Comparison of ENCODE assay signal across 17 mouse cellular contexts in genomic region chr13:99695874-99696558, GRCm38 (mm10).
DNase-seq lines count a peak whose midpoint lies in the region; ATAC-seq and TF ChIP-seq lines count a peak whose summit lies in the region.
"Had no signal": no experiment of that assay in that cellular context is flagged by ENCODE, and none has a peak within 500 bp of the region (broad histone marks: within the 10 kb centered on the region; RNA-seq: fewer than 3 reads in every experiment).

No protein-coding gene starts in this region.

- 63% methylated on average over 7 of the region's 7 CpGs for WGBS in heart, adult 2 months
- WGBS in midbrain, embryonic 12.5 days, result 62% methylated on average over 7 of the region's 7 CpGs
- WGBS in midbrain, embryonic 11.5 days, result 65% methylated on average over 7 of the region's 7 CpGs
- WGBS in forebrain, postnatal 0 days, result 53% methylated on average over 7 of the region's 7 CpGs

- H3K9ac ChIP-seq in heart, adult 2 months (ENCODE audit: low read depth, low read length), result no peak overlapping the region
- H3K9ac ChIP-seq in midbrain, embryonic 12.5 days (replicated peaks), result no peak overlapping the region
- no peak overlapping the region for H3K9ac ChIP-seq in midbrain, embryonic 11.5 days (ENCODE audit: low read length)
- H3K9ac ChIP-seq in forebrain, postnatal 0 days, result no peak overlapping the region
- H3K9ac ChIP-seq: heart, embryonic 15.5 days; limb, embryonic 13.5 days; liver, embryonic 15.5 days had no signal

- H3K27me3 ChIP-seq in heart, adult 2 months (ENCODE audit: control insufficient read depth, insufficient read depth, low read length), result no peaks in the 10 kb centered on the region
- 0 out of 2 replicates have a peak, but pooled peaks cover 1% of the 10 kb centered on the region for H3K27me3 ChIP-seq in midbrain, embryonic 12.5 days
- H3K27me3 ChIP-seq in midbrain, embryonic 11.5 days (ENCODE audit: control insufficient read depth, insufficient read depth, low read length), result no peaks in the 10 kb centered on the region
- H3K27me3 ChIP-seq in forebrain, postnatal 0 days (ENCODE audit: insufficient read depth, low read length), result no peaks in the 10 kb centered on the region
- H3K27me3 ChIP-seq: heart, embryonic 15.5 days; limb, embryonic 13.5 days; liver, embryonic 15.5 days; megakaryocyte, embryonic 14.5 days had no signal

- no peaks in the 10 kb centered on the region for H3K4me1 ChIP-seq in heart, adult 2 months (ENCODE audit: control insufficient read depth, insufficient read depth, low read length)
- H3K4me1 ChIP-seq in midbrain, embryonic 12.5 days, result peaks cover 6% of the 10 kb centered on the region
- H3K4me1 ChIP-seq in midbrain, embryonic 11.5 days (ENCODE audit: control insufficient read depth, insufficient read depth, low read length), result 0 out of 2 replicates have a peak, but pooled peaks cover 4% of the 10 kb centered on the region
- no peaks in the 10 kb centered on the region; the same call in 1 of the 2 replicates for H3K4me1 ChIP-seq in forebrain, postnatal 0 days (ENCODE audit: insufficient read depth)
- H3K4me1 ChIP-seq: liver, embryonic 15.5 days; megakaryocyte, embryonic 14.5 days had no signal

- H3K9me3 ChIP-seq in midbrain, embryonic 12.5 days, result no peaks in the 10 kb centered on the region
- H3K9me3 ChIP-seq in midbrain, embryonic 11.5 days (ENCODE audit: control insufficient read depth, low read length), result no peaks in the 10 kb centered on the region
- no peaks in the 10 kb centered on the region for H3K9me3 ChIP-seq in forebrain, postnatal 0 days (ENCODE audit: low read length)
- H3K9me3 ChIP-seq: heart, embryonic 15.5 days; liver, embryonic 15.5 days had no signal

- TF ChIP-seq POLR2A in heart, adult 2 months (IDR thresholded peaks at IDR 0.05; ENCODE audit: insufficient read depth, low read depth, low read length), result no peak

- no peaks in the 10 kb centered on the region for H3K79me2 ChIP-seq in heart, adult 2 months (replicated peaks; ENCODE audit: control insufficient read depth, insufficient read depth, low read length)

- no peak overlapping the region for H3K27ac ChIP-seq in heart, adult 2 months
- peak overlapping the region; percentile 3; the same call in 1 of the 2 replicates for H3K27ac ChIP-seq in midbrain, embryonic 12.5 days (replicated peaks)
- H3K27ac ChIP-seq in midbrain, embryonic 11.5 days (ENCODE audit: low read depth, low read length), result no peak overlapping the region
- no peak overlapping the region; the same call in 1 of the 2 replicates for H3K27ac ChIP-seq in forebrain, postnatal 0 days (ENCODE audit: low read depth, low read length)
- H3K27ac ChIP-seq: heart, embryonic 15.5 days; limb, embryonic 13.5 days; liver, embryonic 15.5 days had no signal

- peak; percentile 49; the same call in 1 of the 2 replicates for ATAC-seq in midbrain, embryonic 12.5 days (ENCODE audit: low FRiP score, low read depth)
- ATAC-seq in midbrain, embryonic 11.5 days (ENCODE audit: low FRiP score), result no peak
- peak; percentile 34; the same call in 1 of the 2 replicates for ATAC-seq in forebrain, postnatal 0 days

- intact Hi-C loops in heart, adult 2 months (cut with DNase I), result no loop called here

- H3K36me3 ChIP-seq in heart, adult 2 months (ENCODE audit: control insufficient read depth, insufficient read depth, low read length), result no peaks in the 10 kb centered on the region
- no peaks in the 10 kb centered on the region for H3K36me3 ChIP-seq in midbrain, embryonic 12.5 days
- no peaks in the 10 kb centered on the region for H3K36me3 ChIP-seq in midbrain, embryonic 11.5 days (ENCODE audit: control insufficient read depth, insufficient read depth, low read length)
- no peaks in the 10 kb centered on the region for H3K36me3 ChIP-seq in forebrain, postnatal 0 days (ENCODE audit: insufficient read depth)
- H3K36me3 ChIP-seq: heart, embryonic 15.5 days; limb, embryonic 13.5 days; liver, embryonic 15.5 days had no signal

- no peak overlapping the region for H3K4me3 ChIP-seq in heart, adult 2 months
- H3K4me3 ChIP-seq in midbrain, embryonic 12.5 days, result no peak overlapping the region
- no peak overlapping the region for H3K4me3 ChIP-seq in midbrain, embryonic 11.5 days (ENCODE audit: low read depth, low read length)
- H3K4me3 ChIP-seq in forebrain, postnatal 0 days (ENCODE audit: low read depth, low read length), result no peak overlapping the region
- H3K4me3 ChIP-seq: heart, embryonic 15.5 days; limb, embryonic 13.5 days; liver, embryonic 15.5 days; megakaryocyte, embryonic 14.5 days had no signal

- no peak for TF ChIP-seq CTCF in heart, adult 2 months (IDR thresholded peaks at IDR 0.05)
- TF ChIP-seq CTCF in forebrain, postnatal 0 days (IDR thresholded peaks at IDR 0.05; ENCODE audit: low read depth), result no peak

- DNase-seq in heart, adult 11 months, result peak; percentile 53
- no peak for DNase-seq in heart, adult 2 months
- no peak for DNase-seq in midbrain, embryonic 11.5 days (ENCODE audit: low spot score, missing footprints)
- DNase-seq in forebrain, postnatal 0 days, result peak; percentile 30
- DNase-seq in retina, postnatal 1 day, result peak; percentile 6
- DNase-seq in cerebellum, adult 11 months, result no peak
- DNase-seq: cerebellum, adult 9-10 months; gastrocnemius, postnatal 25 days; kidney, adult 8-10 months; lung, postnatal 14 days; spleen, adult 18-20 months; thymus, adult 18-20 months had no signal

- H3K4me2 ChIP-seq in midbrain, embryonic 12.5 days (replicated peaks), result no peak overlapping the region
- no peak overlapping the region for H3K4me2 ChIP-seq in midbrain, embryonic 11.5 days
- H3K4me2 ChIP-seq in forebrain, postnatal 0 days (ENCODE audit: low read depth), result no peak overlapping the region
- H3K4me2 ChIP-seq: heart, embryonic 15.5 days; limb, embryonic 13.5 days; liver, embryonic 15.5 days had no signal

- TF ChIP-seq EP300 in heart, adult 2 months (IDR thresholded peaks at IDR 0.05; ENCODE audit: insufficient read depth, low read depth, low read length), result no peak

Comparison
In these comparisons a context has a peak if more than half of its experiments do, and no peak if none do; other contexts are left out.
1. DNase-seq: peak in heart, adult 11 months (single experiment), forebrain, postnatal 0 days (single experiment) and retina, postnatal 1 day (single experiment); none in heart, adult 2 months (0 of 2), midbrain, embryonic 11.5 days (single experiment) and cerebellum, adult 11 months (single experiment).